Mouse (Mus musculus) C2C12 (cell line): ENCODE measurements around the gene Eml3.

Experiments
- CTCF ChIP-seq: IDR thresholded peaks from one replicate; pipeline ENCODE4 v1.5.1; 2011; ENCODE audit not compliant: control insufficient read depth, insufficient read depth, insufficient read length
- FOSL1 ChIP-seq: IDR thresholded peaks from one replicate; pipeline ENCODE4 v1.8.0; 2011; ENCODE audit warnings: mild to moderate bottlenecking, low read length; ENCODE audit not compliant: poor library complexity, insufficient read depth, severe bottlenecking
- MYOG ChIP-seq: IDR thresholded peaks from one replicate; pipeline ENCODE4 v1.6.1; 2011; ENCODE audit not compliant: control insufficient read depth, insufficient read length; ENCODE audit errors: extremely low read depth
- USF1 ChIP-seq: IDR thresholded peaks from one replicate; pipeline ENCODE4 v1.6.1; 2011; ENCODE audit warnings: low read depth, mild to moderate bottlenecking, control low read depth, moderate library complexity

DNA sequence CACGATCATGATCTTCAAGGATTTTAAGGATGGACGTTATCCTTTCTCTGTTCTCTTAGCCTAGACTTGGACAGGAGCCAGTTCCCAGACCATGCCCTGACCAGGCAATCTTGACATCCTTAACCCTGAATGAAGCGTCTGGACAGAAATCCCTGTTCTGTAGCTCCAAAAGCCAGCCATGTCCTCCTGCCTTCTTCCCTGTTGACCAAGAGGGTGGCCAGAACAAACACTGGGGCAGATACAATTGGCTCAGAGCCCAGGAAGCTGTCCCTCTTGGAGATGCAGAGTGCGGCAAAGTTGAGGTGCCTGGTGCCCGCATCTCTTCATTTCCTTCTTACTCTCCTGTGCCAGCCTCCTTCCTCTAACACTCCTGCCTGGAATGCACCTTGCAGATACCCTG is 56.5 kb downstream of the Eml3 start:
- no peak for TF ChIP-seq CTCF
- no peak for TF ChIP-seq MYOG
- TF ChIP-seq FOSL1: no peak
- no peak for TF ChIP-seq USF1
